Mouse (Mus musculus) frontal cortex, postnatal 14 days (tissue): ENCODE results near the gene Gm11146.
A peak's percentile ranks its signal among the peaks of the same experiment; 100 is the strongest.

Source experiments
- DNase-seq, 2 experiments: peaks; one replicate each; pipeline ENCODE4 v3.0.0; 2022; ENCODE audit warnings: low spot score in 2 of 2

Gene Gm11146

DNA sequence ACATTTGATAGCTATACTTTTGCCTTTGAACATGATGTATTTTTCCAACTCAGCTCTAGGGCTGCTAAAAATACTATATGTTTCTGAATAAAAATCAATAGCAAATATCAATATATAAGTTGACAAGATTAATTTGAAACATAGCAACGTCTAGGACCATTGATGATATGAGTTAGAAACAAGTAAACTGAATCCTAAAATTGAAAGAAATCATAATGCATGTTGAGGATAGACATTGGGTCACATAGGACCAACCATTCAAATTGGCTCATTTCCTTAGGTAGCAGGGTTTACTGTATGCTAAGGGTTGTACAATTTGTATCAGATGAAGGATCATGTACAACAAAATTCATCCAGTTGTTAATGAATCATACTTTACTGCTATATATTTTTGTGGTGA lies at the start of gene Gm11146:
Gene Gm11146, minus strand, starts transcription at position 101 of the 400 bp plus-strand sequence.
- DNase-seq: no peak

DNA sequence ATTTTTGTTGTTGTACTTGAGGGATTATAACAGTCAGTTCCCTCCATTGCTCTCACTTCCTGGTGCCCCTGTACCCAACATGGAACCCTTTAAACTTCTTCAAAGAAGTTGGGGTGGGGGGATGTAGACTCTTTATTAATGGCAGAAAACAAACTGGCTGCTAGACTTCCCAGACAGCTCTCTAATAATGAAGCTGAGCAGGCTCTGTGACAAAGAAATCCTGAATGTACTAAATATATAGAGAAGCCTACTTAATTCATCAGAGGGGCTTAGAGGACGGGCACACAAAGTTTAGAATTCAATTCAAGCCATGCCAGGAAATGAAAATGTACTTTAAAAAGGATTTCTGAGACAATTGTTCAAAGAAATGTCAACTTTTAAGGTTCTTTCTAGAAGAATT lies 48.7 kb upstream of the Gm11146 start:
- no peak for DNase-seq

DNA sequence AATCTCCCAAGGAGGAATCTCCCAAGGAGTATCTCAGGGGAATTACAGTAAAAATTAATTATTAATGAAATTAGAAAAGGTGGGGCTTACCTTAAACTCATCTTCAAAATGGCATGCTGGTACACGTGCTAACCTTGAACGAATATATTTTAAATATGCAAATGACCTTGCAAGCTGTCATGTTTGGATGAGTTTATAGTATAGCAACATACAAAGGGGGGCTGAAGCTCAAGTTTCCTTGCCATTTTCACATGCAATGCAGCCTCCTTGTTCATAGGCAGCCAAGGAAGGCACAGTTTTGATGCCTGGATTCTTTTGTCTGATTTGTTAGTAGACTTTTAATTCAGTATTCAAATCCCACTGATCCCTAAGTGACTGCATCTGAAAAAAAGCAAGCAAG lies 47.1 kb upstream of the Gm11146 start:
- no peak for DNase-seq

DNA sequence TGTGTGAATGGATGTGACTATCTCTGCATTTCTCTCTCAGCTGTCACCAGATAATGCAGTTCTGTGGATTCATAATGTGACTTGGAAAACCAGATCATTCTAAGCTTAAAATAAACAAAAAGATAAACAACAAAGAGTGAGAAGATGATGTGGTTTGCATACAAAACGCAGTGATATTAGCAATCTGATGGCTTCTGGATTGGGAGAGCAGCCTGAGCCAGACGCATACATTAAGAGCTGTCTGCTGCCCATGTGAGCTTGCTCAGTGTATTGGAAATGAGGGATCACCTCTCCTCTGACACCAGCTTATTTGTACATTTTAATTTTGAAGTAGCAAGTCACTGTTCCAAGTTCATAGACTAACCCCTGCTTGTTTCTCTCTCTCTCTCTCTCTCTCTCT lies 46.3 kb upstream of the Gm11146 start:
- DNase-seq: no peak

DNA sequence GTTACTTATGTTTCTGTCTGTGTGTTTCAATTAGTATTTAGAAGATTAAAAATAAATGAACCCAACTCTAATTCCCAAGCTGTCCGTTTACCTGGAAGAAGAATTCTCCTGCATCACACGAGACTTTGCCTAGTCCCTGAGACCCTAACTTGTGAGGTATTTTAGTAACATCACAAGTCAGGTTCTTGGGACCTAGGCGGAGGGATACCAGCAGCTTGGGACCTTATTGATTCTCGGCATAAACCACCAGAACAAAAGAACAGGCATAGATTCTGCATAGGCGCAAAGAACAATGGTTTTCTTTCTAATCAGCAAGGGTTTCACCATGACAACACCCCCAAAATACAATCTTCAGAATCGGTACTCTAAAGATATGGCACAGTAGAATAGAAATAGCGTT lies 44.3 kb upstream of the Gm11146 start:
- no peak for DNase-seq

DNA sequence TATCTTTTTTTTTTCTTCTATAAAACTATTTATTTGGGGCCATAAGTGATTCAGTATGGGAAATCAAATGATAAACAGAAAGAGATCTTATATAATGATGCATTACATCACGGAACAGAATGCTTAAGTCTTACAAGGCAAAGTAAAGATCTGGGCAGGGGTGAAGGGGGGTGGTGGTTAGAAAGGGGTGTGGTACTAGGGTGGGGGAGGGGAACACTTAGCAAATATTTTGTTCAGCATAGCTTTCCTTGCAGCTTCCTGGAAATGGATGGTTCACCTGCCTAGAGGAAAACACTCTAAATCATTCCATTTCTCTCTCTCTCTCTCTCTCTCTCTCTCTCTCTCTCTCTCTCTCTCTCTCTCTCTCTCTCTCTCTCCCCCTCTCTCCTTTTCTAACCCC lies 43.1 kb upstream of the Gm11146 start:
- no peak for DNase-seq

DNA sequence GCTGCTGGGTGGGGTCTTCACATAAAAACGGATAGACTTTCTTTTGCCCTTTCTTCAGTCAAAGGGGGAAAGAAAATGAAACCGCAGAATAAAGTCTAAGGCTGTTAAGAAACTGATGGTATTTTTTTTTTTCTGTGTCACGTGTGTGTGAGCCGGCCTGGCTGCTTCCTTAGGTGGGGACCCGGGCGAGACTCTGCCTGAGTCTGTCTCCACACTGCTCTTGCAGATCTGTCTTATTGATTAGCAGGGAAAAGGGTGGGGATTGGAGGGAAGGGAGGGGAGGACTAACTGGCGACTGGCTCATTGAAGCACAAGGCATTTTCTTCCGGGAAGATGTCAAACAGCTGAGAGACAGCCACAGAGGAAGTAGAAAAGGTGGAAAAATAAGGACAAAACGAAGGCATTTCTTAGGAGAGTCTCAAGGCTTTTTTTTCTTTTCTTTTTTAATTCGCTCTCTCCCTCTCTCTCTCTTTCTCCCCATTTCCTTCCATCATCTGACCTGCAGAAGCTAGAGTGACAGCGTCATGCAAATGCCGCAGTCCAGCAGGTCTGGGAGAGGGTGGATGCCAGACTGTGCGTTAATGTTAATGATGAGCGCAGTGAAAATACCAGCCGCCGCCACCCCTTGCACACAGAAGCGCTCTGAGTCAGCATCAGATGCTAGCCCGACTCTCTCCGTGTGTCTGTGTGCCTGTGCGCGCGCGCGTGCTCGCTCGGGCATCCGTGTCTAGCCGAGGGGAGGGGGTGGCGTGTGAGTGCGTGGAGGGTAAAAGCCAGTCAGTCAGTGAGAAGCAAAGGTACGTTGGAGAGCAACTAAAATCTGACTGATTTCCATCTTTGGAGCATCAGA lies 42.2 kb upstream of the Gm11146 start:
- peak; percentile 77 to 78 for DNase-seq

DNA sequence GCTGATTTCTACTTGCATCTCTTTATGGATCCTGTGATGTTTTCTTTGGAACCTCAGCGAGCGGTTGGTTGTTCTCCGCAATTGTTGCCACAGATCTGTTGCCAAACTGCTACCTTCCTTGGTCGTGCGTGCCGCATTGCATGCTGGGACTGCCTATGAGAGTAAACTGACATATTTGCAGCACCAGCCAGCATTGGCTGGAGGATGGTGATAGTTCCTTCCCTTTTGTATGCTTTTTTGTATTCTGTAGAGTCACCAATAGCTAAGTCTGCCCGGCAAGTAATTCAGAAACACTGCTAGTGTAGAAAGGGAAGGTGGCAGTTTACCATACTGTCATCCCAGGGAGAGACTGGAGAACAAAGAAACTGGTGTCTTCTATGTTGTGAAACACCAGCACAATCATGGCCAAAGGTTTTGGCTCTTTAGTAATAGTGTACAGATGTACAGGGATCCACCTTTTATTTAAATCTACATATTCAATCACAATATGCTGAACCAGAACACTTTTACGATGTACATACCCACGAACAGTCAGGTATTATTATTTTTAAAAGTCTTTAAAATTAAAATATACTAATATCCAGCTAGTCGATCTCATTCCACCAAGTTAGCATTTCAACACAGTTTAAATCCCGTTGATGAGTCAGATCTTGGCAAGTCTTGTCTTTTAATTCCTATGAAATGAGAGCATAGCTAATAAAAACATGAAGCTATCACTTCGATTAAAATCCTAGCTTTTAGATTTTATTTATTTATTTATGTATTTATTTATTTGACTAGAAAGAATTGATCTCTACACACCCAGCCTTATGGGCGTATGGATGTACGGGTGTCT lies 41.4 kb upstream of the Gm11146 start:
- peak; percentile 61 to 64 for DNase-seq

DNA sequence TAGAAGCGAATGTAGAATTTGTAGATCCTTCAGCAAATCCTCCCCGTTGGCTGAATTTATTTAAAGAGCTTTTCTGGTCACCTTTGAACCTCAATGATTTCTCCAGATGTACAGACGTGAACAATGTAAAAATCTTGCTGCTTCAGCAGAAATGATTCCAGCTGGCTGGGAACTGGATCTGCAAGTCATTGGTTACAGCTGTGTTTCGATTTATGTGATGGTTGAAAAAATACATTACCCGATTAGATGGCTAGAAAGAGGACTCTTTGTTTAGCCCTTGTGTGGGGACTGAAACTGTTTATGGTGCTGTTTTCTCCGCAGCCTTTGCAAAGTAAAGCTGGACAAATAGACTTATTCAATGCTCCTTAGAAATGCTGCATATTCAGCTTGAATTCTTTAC lies 34.6 kb upstream of the Gm11146 start:
- no peak for DNase-seq

DNA sequence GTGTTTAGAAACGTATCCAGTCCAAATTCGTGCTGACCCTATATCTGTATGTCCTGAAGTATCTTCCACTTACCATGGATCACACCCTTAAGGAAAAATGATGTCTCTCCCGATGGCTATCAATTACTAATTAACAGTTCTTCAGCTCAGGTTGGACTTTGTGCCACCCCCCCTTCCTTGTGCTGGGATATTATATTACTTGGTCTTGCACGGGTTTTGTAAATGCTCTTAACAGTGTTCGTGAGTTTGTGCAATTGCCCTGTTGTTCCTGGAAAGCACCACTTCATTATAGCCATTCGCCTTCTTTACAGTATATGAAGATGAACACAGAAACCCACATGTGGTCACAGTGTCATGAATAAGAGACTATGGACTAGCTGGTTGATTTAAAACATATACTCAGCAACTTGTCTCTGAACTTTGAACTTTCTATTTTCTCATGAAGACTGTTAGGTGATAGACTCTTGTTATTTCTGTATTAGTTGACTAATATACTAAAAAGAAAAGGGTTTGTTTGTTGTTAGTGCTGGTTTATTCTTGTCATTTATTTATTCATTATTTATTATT lies 30.5 kb upstream of the Gm11146 start:
- DNase-seq: no peak

DNA sequence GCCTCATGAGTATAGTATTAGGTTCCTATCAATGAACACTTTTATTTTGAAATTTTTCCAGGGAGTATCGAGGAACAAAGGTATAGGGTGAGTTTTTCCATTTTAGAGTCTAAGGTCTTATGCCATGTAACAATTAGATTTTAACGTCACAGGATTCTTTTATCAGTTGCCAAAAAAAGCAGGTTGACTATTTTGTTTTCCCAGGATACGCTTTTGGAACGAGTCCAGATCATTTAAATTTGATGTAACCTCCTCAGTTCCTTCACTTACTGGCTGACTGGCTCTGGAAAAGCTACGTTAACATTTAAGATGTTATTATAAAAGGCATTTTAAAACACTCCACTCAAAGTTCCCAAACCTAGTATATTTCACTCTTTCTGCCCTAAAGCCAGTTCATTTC lies 20.8 kb upstream of the Gm11146 start:
- no peak for DNase-seq

DNA sequence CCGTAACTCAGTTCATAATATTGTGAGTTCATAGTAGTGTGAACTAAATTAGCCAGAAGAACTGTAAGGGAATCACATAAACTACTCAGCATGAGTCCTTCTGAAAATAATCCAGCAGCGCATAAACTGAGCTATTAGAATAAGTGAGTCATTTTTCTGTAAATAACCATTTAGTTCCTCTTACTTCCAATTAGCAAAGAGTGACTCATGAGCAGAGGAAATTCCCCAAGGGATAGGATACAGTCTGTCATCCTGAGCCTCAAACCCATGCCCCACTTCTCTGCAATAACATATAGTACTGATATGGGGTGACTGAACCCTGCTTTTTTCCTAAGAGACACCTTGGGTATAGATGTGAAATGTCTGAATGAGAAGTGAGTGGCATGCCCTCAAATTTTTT lies 687 bp upstream of the Gm11146 start:
- no peak for DNase-seq

DNA sequence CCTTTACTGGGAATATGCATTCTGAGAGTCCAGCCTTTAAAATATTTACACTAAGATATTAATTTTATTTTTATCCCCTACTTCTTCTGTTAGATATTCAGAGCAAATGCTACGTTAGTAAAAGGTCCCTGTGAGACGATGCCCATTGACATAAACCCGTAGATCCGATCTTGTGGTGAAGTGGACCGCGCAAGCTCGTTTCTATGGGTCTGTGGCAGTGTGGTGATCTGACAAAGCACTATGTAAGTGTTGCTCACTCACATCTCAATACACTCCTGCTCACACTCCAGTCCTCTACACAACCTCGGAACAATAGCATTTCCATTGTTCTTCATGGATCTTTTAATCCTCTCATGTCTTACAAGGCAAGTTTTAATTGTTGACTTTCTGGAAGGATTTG lies 3.1 kb downstream of the Gm11146 start:
- DNase-seq: no peak

DNA sequence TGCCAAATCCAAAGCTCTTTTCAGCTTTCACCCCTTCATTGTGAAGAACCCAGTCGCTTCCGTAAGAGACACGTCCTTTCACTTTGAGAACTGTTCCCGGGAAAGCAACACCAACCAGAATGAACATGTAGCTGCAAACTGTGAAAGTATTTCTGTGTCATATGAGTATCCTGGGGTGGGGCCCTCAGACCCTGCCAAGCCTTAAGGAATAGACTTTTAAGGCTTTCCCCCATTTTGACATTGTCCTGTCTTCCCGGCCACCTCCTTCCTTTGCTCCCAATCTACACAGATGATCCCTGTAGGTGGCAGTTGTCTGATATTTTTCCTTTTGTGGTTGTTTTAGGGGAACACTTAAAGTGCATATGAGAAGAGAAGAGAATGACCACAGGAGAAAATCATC lies 5.3 kb downstream of the Gm11146 start:
- no peak for DNase-seq

DNA sequence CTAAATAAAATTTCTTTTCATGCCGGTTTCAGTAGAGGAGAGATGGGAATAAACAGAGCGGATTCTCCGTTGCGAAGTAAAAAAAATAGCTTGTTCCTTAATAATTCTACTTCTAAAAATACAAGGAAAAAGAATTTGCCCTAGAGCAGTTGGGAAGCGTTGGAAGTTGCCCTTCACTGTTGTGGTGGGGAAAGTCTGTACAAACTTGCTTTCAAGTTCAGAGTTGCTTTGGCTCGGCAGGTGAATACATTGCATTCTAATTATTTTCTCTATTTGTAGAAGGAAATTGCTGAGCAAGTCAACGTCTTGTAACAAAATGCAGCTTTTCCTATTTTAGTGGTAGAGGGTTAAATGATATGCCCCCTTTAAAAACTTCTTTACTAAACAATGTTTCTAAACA lies 6.2 kb downstream of the Gm11146 start:
- DNase-seq: no peak

DNA sequence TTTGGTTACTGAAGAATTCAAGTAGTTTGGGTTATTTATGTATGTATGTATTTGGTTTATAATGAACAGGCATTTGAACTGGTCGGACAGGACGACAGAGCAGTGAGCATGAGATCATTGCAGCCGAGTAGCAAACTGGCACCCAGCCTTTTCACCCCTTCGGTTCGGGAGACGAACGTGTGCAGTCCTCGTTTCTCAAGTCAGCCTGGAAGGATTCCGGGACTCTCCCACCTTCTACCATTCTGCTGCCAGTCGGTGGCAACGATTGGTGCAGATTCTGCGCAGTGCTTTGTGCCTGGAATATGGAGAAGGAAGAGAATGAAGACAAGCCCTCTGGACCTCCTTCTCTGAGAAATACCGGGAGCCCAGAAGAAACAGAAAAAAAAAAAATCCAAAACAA lies 7.3 kb downstream of the Gm11146 start:
- peak; percentile 66 to 71 for DNase-seq

DNA sequence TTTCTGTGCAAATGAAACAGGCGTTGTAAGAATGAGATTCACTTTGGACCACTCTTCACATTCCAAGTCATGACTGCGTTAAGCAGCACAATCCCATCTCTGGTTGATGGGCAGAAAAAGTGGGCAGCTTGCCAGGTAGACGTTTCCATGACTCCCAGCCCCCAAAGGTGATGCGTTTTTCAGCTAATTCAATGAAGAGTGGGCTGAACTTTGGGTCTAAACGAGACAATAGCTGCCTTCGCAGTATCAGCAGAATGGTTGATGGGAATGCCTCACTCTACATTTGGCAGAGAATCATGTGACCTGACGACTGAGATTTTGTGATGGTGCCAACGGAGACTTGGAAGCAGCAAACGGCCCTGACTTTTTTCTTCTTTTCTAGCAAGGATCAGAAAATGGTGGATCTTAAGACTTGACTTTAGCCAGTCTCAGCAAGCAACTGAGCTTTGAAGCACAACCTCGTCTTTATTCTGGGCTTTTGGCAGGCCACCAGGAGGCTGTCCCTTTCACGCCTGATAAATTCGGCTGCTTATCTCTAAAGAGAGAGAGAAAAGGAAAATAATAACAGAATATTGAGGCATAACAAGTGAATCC lies 8.0 kb downstream of the Gm11146 start:
- DNase-seq: peak; percentile 64 to 69

DNA sequence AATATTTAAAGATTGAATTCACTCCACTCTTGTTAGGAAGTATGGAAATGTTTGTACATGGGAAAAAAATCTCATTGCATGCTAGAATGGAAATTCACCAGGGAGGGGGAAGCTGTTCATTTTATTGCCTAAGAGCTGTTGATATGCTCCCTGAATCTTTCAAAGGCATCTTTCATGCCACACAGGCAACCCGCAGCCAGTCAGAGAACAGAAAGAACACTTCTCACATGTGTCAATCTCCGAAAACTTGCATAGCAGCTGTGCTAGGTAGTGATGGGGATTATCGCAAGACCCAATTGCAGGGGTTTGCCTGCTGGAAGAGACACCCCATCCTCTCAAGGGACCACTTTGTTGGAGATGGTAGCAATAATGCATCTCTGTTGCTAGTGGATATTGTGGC lies 8.9 kb downstream of the Gm11146 start:
- no peak for DNase-seq

DNA sequence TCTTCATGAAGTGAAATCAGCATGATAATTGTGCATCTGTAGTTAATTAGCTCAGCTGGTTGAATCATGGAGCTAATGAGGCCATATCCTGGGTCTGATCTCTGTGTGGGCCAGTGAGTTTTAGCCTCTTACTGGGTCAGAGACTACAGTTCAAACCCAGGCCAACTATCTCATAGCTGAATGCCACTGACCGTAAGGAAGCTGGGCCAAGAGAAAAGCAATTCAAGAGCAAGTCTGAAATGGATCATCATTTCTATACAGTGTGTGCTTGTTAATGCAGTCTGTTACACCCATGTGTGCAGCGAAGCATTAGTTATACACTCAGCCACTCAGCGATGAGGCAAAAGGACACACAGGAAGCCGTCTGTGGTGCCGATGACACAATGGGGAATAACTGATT lies 28.9 kb downstream of the Gm11146 start:
- no peak for DNase-seq

DNA sequence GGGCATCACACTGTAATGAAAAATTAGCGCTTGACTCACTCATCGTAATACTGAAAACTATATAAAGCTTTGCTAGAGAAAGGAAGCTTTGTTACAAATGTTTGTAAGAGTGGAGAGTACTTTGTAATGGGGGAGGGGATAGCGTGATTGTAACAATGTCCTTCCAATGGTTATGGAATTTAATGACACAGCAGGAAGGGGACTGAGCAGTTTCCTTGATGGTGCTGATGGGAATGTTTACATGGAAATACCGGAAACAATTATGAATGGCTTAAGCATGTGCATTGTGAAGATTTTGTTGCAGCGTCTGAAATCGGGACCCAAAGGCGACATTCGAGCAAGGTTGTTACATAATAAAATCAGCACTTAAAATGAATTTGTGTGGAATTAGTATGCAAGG lies 32.4 kb downstream of the Gm11146 start:
- DNase-seq: no peak

DNA sequence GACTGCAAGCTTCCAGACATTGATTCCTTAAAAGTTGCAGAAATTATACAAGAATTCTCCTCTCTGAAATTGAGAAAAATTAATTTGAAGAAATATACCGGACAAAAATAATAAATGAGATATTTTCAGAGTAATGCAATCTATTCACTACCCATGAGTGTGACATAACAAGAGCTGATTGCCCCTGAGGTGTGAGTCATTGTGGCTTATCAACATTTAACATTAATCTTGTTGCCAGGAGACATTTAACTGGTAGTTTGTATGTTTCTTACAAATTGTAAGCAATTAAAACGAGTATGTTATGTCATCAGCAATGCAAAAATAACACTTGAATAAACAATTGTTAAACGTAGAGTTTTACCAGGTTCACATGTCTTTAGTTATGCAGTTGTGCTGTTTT lies 33.5 kb downstream of the Gm11146 start:
- DNase-seq: no peak

DNA sequence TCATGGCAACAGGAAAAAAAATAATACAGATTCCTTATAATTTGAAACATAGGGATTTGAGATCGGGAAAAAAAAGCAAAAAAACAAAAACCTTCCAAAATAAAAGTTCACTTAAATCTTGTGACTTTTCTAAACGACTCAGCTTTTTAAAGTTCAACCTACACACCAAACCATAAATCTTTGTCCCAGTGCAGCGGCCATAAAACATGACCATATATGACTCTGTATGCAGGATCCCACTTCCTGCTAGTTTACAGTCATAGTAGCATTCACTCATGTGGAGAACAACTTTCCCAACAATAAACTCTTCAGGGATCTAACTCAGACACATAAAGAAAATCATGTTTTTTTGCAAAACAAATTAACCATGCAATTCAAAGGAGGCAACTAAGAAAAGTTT lies 39.0 kb downstream of the Gm11146 start:
- DNase-seq: no peak
